ENCODE assay signal across 13 mouse cellular contexts in the genomic region with DNA sequence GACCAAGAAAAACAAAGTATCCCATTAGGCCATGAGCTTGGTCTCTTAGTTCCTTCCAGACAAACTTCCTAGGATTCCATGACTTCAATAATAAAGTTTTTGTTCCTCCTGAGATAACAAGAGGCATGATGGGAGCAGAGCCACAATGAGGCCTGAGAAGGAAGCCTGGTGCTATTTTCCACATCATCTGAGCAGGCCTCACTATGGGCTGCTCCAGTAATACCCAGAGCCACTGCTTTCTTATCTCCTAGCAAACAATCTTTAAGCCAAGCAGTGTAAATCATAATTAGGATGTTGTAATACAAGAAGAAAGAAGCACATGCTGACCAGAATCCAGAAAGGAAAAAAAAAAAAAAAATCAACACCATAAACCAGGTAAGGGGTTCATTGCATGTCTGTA. TPM values are rescaled to one million over a fixed set of nuclear protein-coding genes. Genes with fewer than 3 reads are reported as not detected.
A peak's percentile ranks its signal among the peaks of the same experiment; 100 is the strongest.
DNase-seq lines count a peak whose midpoint lies in the region; ATAC-seq and TF ChIP-seq lines count a peak whose summit lies in the region.
"Had no signal": no experiment of that assay in that cellular context is flagged by ENCODE, and none has a peak within 500 bp of the region (broad histone marks: within the 10 kb centered on the region; RNA-seq: fewer than 3 reads in every experiment).

No protein-coding gene starts in this region.

- no peak overlapping the region for H3K4me2 ChIP-seq in hindbrain, embryonic 14.5 days (replicated peaks)
- peak overlapping the region; percentile 49; the same call in 1 of the 2 replicates for H3K4me2 ChIP-seq in lung, postnatal 0 days (replicated peaks; ENCODE audit: low read depth, low read length)
- peak overlapping the region; percentile 56 for H3K4me2 ChIP-seq in intestine, embryonic 16.5 days (ENCODE audit: low read depth, low read length)
- H3K4me2 ChIP-seq in stomach, postnatal 0 days (replicated peaks; ENCODE audit: low read depth) = peak overlapping the region; percentile 55; the same call in 1 of the 2 replicates

- H3K27ac ChIP-seq in hindbrain, embryonic 10.5 days = peak overlapping the region; percentile 67; the same call in 1 of the 2 replicates
- no peak overlapping the region for H3K27ac ChIP-seq in hindbrain, embryonic 14.5 days
- peak overlapping the region; percentile 17; the same call in 1 of the 2 replicates for H3K27ac ChIP-seq in lung, postnatal 0 days (ENCODE audit: low read length)
- peak overlapping the region; percentile 87 for H3K27ac ChIP-seq in intestine, embryonic 16.5 days (ENCODE audit: low read length)
- peak overlapping the region; percentile 89 for H3K27ac ChIP-seq in stomach, postnatal 0 days (replicated peaks)
- H3K27ac ChIP-seq: forebrain, embryonic 12.5 days; hindbrain, embryonic 15.5 days; layer of hippocampus, adult 2 months had no signal

- peak overlapping the region; percentile 39; the same call in 1 of the 2 replicates for H3K4me3 ChIP-seq in hindbrain, embryonic 10.5 days
- no peak overlapping the region for H3K4me3 ChIP-seq in hindbrain, embryonic 14.5 days (replicated peaks; ENCODE audit: low read length)
- H3K4me3 ChIP-seq in lung, postnatal 0 days (ENCODE audit: low read depth, low read length) = no peak overlapping the region
- no peak overlapping the region for H3K4me3 ChIP-seq in intestine, embryonic 16.5 days (ENCODE audit: low read length)
- no peak overlapping the region for H3K4me3 ChIP-seq in stomach, postnatal 0 days (ENCODE audit: low read depth, low read length)
- H3K4me3 ChIP-seq: forebrain, embryonic 12.5 days; hindbrain, embryonic 15.5 days had no signal

- ATAC-seq in hindbrain, embryonic 14.5 days (ENCODE audit: low FRiP score) = no peak
- no peak for ATAC-seq in lung, postnatal 0 days
- peak; percentile 84 for ATAC-seq in intestine, embryonic 16.5 days
- 0 out of 2 replicates have a peak, but pooled peaks have one; percentile 43 for ATAC-seq in stomach, postnatal 0 days (ENCODE audit: low FRiP score, low TSS enrichment)

- no peak overlapping the region for H3K9ac ChIP-seq in hindbrain, embryonic 14.5 days
- H3K9ac ChIP-seq in lung, postnatal 0 days (replicated peaks; ENCODE audit: low read depth) = 0 out of 2 replicates have a peak overlapping the region, but pooled peaks have one; percentile 2
- H3K9ac ChIP-seq in intestine, embryonic 16.5 days (ENCODE audit: low read depth, low read length) = peak overlapping the region; percentile 57; the same call in 1 of the 2 replicates
- H3K9ac ChIP-seq in stomach, postnatal 0 days (ENCODE audit: low read length) = no peak overlapping the region; the same call in 1 of the 2 replicates
- H3K9ac ChIP-seq: forebrain, embryonic 12.5 days; hindbrain, embryonic 15.5 days had no signal

- TF ChIP-seq CTCF in lung, postnatal 0 days (IDR thresholded peaks at IDR 0.05) = no peak
- no peak for TF ChIP-seq CTCF in stomach, postnatal 0 days (IDR thresholded peaks at IDR 0.05; ENCODE audit: low read depth)

- peaks cover 3% of the 10 kb centered on the region; the same call in 1 of the 2 replicates for H3K36me3 ChIP-seq in hindbrain, embryonic 10.5 days
- H3K36me3 ChIP-seq in hindbrain, embryonic 14.5 days (replicated peaks; ENCODE audit: control insufficient read depth, insufficient read depth) = no peaks in the 10 kb centered on the region
- no peaks in the 10 kb centered on the region for H3K36me3 ChIP-seq in lung, postnatal 0 days (ENCODE audit: insufficient read depth, low read length)
- H3K36me3 ChIP-seq in intestine, embryonic 16.5 days (ENCODE audit: control insufficient read depth, insufficient read depth, low read length) = no peaks in the 10 kb centered on the region
- no peaks in the 10 kb centered on the region for H3K36me3 ChIP-seq in stomach, postnatal 0 days (ENCODE audit: control insufficient read depth, insufficient read depth, low read length)
- H3K36me3 ChIP-seq: forebrain, embryonic 12.5 days; hindbrain, embryonic 15.5 days had no signal

- H3K4me1 ChIP-seq in hindbrain, embryonic 10.5 days (replicated peaks) = peaks cover 92% of the 10 kb centered on the region
- H3K4me1 ChIP-seq in hindbrain, embryonic 14.5 days (replicated peaks; ENCODE audit: control insufficient read depth, insufficient read depth, low read length) = peaks cover 70% of the 10 kb centered on the region
- peaks cover 43% of the 10 kb centered on the region for H3K4me1 ChIP-seq in lung, postnatal 0 days (ENCODE audit: insufficient read depth, low read depth, low read length)
- peaks cover 67% of the 10 kb centered on the region for H3K4me1 ChIP-seq in intestine, embryonic 16.5 days (ENCODE audit: control insufficient read depth, insufficient read depth, low read length)
- peaks cover 27% of the 10 kb centered on the region for H3K4me1 ChIP-seq in stomach, postnatal 0 days (replicated peaks; ENCODE audit: control insufficient read depth, insufficient read depth)

- H3K27me3 ChIP-seq in hindbrain, embryonic 10.5 days (ENCODE audit: insufficient read depth, poor library complexity, severe bottlenecking) = no peaks in the 10 kb centered on the region
- H3K27me3 ChIP-seq in hindbrain, embryonic 14.5 days (ENCODE audit: control insufficient read depth, insufficient read depth, low read length) = no peaks in the 10 kb centered on the region
- H3K27me3 ChIP-seq in lung, postnatal 0 days (replicated peaks; ENCODE audit: insufficient read depth, low read length) = no peaks in the 10 kb centered on the region
- no peaks in the 10 kb centered on the region for H3K27me3 ChIP-seq in intestine, embryonic 16.5 days (replicated peaks; ENCODE audit: control insufficient read depth, insufficient read depth, low read length)
- H3K27me3 ChIP-seq in stomach, postnatal 0 days (ENCODE audit: control insufficient read depth, insufficient read depth, low read length) = no peaks in the 10 kb centered on the region
- H3K27me3 ChIP-seq: forebrain, embryonic 12.5 days; hindbrain, embryonic 15.5 days had no signal

- no peak for TF ChIP-seq EP300 in lung, postnatal 0 days (IDR thresholded peaks at IDR 0.05)
- TF ChIP-seq EP300 in stomach, postnatal 0 days (optimal IDR thresholded peaks at IDR 0.05) = no peak

- DNase-seq in hindbrain, embryonic 10.5 days (ENCODE audit: low spot score) = no peak
- DNase-seq in hindbrain, embryonic 14.5 days (ENCODE audit: low spot score) = no peak
- DNase-seq in lung, postnatal 0 days (ENCODE audit: low spot score) = no peak
- no peak for DNase-seq in lung, postnatal 36 days
- DNase-seq in stomach, postnatal 0 days (ENCODE audit: low spot score) = no peak
- DNase-seq in layer of hippocampus, adult 9-11 months = no peak
- DNase-seq: cerebellum, adult 11-12 months; right cerebral cortex, postnatal 25 days had no signal

- H3K9me3 ChIP-seq in hindbrain, embryonic 10.5 days = no peaks in the 10 kb centered on the region
- H3K9me3 ChIP-seq in hindbrain, embryonic 14.5 days (ENCODE audit: control insufficient read depth, low read length) = no peaks in the 10 kb centered on the region
- H3K9me3 ChIP-seq in lung, postnatal 0 days (ENCODE audit: low read length) = no peaks in the 10 kb centered on the region
- no peaks in the 10 kb centered on the region for H3K9me3 ChIP-seq in intestine, embryonic 16.5 days (ENCODE audit: control insufficient read depth, low read length)
- no peaks in the 10 kb centered on the region for H3K9me3 ChIP-seq in stomach, postnatal 0 days (ENCODE audit: control insufficient read depth, low read length)
- H3K9me3 ChIP-seq: forebrain, embryonic 12.5 days; hindbrain, embryonic 15.5 days had no signal

RNA-seq across cellular contexts. Expression of a gene that starts 6.6 kb away (rescaled TPM):
- 87.4 and 92.5 TPM in 2 replicates for polyA plus RNA-seq in hindbrain, embryonic 10.5 days (2016; fragmentation: Nextera tagmentation; extraction: Ambion mirVana)
- 29.1 and 43.5 TPM in 2 replicates for polyA plus RNA-seq in hindbrain, embryonic 14.5 days (2014; fragmentation: Nextera tagmentation; extraction: Ambion mirVana)
- 100 and 110 TPM in 2 replicates for polyA plus RNA-seq in lung, postnatal 0 days (2015; fragmentation: Nextera tagmentation; extraction: Ambion mirVana)
- 47.3 and 47.6 TPM in 2 replicates for polyA plus RNA-seq in intestine, embryonic 16.5 days (2015; fragmentation: Nextera tagmentation; extraction: Ambion mirVana)
- 60.8 and 67.1 TPM in 2 replicates for polyA plus RNA-seq in stomach, postnatal 0 days (2015; fragmentation: Nextera tagmentation; extraction: Ambion mirVana)
- polyA plus RNA-seq: macrophage had no signal

RNA-seq across cellular contexts. Expression of a gene that starts 7.6 kb away (rescaled TPM):
- 119 and 123 TPM in 2 replicates for polyA plus RNA-seq in hindbrain, embryonic 10.5 days (2016; fragmentation: Nextera tagmentation; extraction: Ambion mirVana)
- polyA plus RNA-seq in hindbrain, embryonic 14.5 days (2014; fragmentation: Nextera tagmentation; extraction: Ambion mirVana) = 68.7 and 72.6 TPM in 2 replicates
- polyA plus RNA-seq in lung, postnatal 0 days (2015; fragmentation: Nextera tagmentation; extraction: Ambion mirVana) = 45.6 and 51.2 TPM in 2 replicates
- polyA plus RNA-seq in intestine, embryonic 16.5 days (2015; fragmentation: Nextera tagmentation; extraction: Ambion mirVana) = 78.3 and 80.2 TPM in 2 replicates
- 48.6 and 55.6 TPM in 2 replicates for polyA plus RNA-seq in stomach, postnatal 0 days (2015; fragmentation: Nextera tagmentation; extraction: Ambion mirVana)

Comparison
In these comparisons a context has a peak if more than half of its experiments do, and no peak if none do; other contexts are left out.
1. ATAC-seq: peak in intestine, embryonic 16.5 days (single experiment) and stomach, postnatal 0 days (single experiment); none in hindbrain, embryonic 14.5 days (single experiment) and lung, postnatal 0 days (single experiment).
2. H3K9ac ChIP-seq: peak in lung, postnatal 0 days (single experiment) and intestine, embryonic 16.5 days (single experiment); none in hindbrain, embryonic 14.5 days (single experiment) and stomach, postnatal 0 days (single experiment).